Mouse (Mus musculus) CH12.LX (cell line): ENCODE results near the gene Gpr22. TPM values are rescaled to one million over a fixed set of nuclear protein-coding genes. Genes with fewer than 3 reads are reported as not detected.

Experiments
- DNase-seq: peaks from one replicate; pipeline ENCODE4 v3.0.0-alpha.2; 2013; ENCODE audit errors: extremely low read depth
- H3K27ac ChIP-seq: 2 replicates; pipeline ENCODE4 v1.5.1; 2012; ENCODE audit warnings: low read depth, mild to moderate bottlenecking, control low read depth, moderate library complexity; ENCODE audit not compliant: insufficient read depth
- H3K27me3 ChIP-seq: replicated peaks from 2 replicates; pipeline ENCODE3; 2012; ENCODE audit warnings: inconsistent platforms
- H3K36me3 ChIP-seq, 2 experiments: replicated peaks in 1 of 2; 2 replicates each; pipeline versions ENCODE3 to v1.6.1; 2012; ENCODE audit warnings: inconsistent platforms in 1 of 2, low read length in 1 of 2, mild to moderate bottlenecking in 1 of 2, mixed read lengths in 1 of 2, moderate library complexity in 1 of 2; ENCODE audit not compliant: control insufficient read depth in 1 of 2, insufficient read depth in 1 of 2
- H3K4me1 ChIP-seq, 2 experiments: 2 replicates each; pipeline ENCODE4 v1.6.1; 2012; ENCODE audit warnings: inconsistent platforms in 1 of 2, moderate library complexity in 1 of 2; ENCODE audit not compliant: insufficient read depth in 2 of 2, control insufficient read depth in 1 of 2
- H3K4me2 ChIP-seq: 2 replicates; pipeline ENCODE4 v1.6.1; 2012; ENCODE audit warnings: low read depth, mild to moderate bottlenecking, control low read depth; ENCODE audit not compliant: poor library complexity, insufficient read depth, severe bottlenecking
- H3K4me3 ChIP-seq, 3 experiments: fragments of 150-350 bp in 1 of 3; sonication (generic) in 1 of 3; replicated peaks in 1 of 3; 2 replicates each; pipeline versions ENCODE3 to v1.5.1; 2011 to 2012; ENCODE audit warnings: low read depth in 2 of 3, low read length in 2 of 3, mild to moderate bottlenecking in 2 of 3, moderate library complexity in 2 of 3, control low read depth in 1 of 3, improper control_type of control experiment in 1 of 3, inconsistent platforms in 1 of 3, mixed read lengths in 1 of 3; ENCODE audit not compliant: poor library complexity in 1 of 3
- H3K79me2 ChIP-seq: replicated peaks from 2 replicates; pipeline ENCODE4 v1.6.1; 2012; ENCODE audit warnings: mild to moderate bottlenecking, moderate library complexity; ENCODE audit not compliant: control insufficient read depth, poor library complexity, insufficient read depth, severe bottlenecking; ENCODE audit errors: extremely low read depth
- H3K9ac ChIP-seq: 2 replicates; pipeline ENCODE4 v1.6.1; 2012; ENCODE audit warnings: low read depth, mild to moderate bottlenecking, control low read depth, moderate library complexity; ENCODE audit not compliant: insufficient read depth
- H3K9me3 ChIP-seq: replicated peaks from 2 replicates; pipeline ENCODE3; 2012; ENCODE audit warnings: low read length, inconsistent platforms, mixed read lengths
- BHLHE40 ChIP-seq: IDR thresholded peaks from 2 replicates; pipeline ENCODE4 v1.6.1; 2011; ENCODE audit warnings: mild to moderate bottlenecking, low read depth, low read length, improper control_type of control experiment
- CTCF ChIP-seq, 2 experiments: IDR thresholded peaks in 1 of 2; conservative IDR thresholded peaks in 1 of 2; 2 replicates each; pipeline ENCODE4 v1.5.1; 2011 to 2012; ENCODE audit warnings: low read depth in 2 of 2, low read length in 2 of 2, improper control_type of control experiment in 1 of 2, inconsistent platforms in 1 of 2, mild to moderate bottlenecking in 1 of 2, moderate library complexity in 1 of 2
- ELF1 ChIP-seq: IDR thresholded peaks from 2 replicates; pipeline ENCODE4 v1.6.1; 2014; ENCODE audit warnings: low read depth, mild to moderate bottlenecking, inconsistent platforms, low read length, improper control_type of control experiment
- ETS1 ChIP-seq: conservative IDR thresholded peaks from 2 replicates; pipeline ENCODE4 v1.6.1; 2012; ENCODE audit warnings: low read depth, mild to moderate bottlenecking, inconsistent platforms, low read length, improper control_type of control experiment, moderate library complexity
- GABPA ChIP-seq: IDR thresholded peaks from 2 replicates; pipeline ENCODE4 v1.6.1; 2012; ENCODE audit warnings: low read depth, low read length, improper control_type of control experiment, inconsistent platforms; ENCODE audit not compliant: insufficient replicate concordance
- HCFC1 ChIP-seq: IDR thresholded peaks from 2 replicates; pipeline ENCODE4 v1.6.1; 2012; ENCODE audit warnings: low read depth, mild to moderate bottlenecking, inconsistent platforms, low read length, improper control_type of control experiment
- IRF4 ChIP-seq: IDR thresholded peaks from 2 replicates; pipeline ENCODE4 v1.6.1; 2014; ENCODE audit warnings: low read depth, mild to moderate bottlenecking, inconsistent platforms, low read length, improper control_type of control experiment
- MAFK ChIP-seq: IDR thresholded peaks from 2 replicates; pipeline ENCODE4 v1.6.1; 2011; ENCODE audit warnings: low read length, improper control_type of control experiment; ENCODE audit not compliant: insufficient replicate concordance
- MAX ChIP-seq: IDR thresholded peaks from 2 replicates; pipeline ENCODE4 v1.6.1; 2011; ENCODE audit warnings: low read length, improper control_type of control experiment
- MAZ ChIP-seq: IDR thresholded peaks from 2 replicates; pipeline ENCODE4 v1.6.1; 2012; ENCODE audit warnings: low read depth, mild to moderate bottlenecking, inconsistent platforms, low read length, improper control_type of control experiment, moderate library complexity
- MEF2A ChIP-seq: IDR thresholded peaks from 2 replicates; pipeline ENCODE4 v1.6.1; 2014; ENCODE audit warnings: low read depth, mild to moderate bottlenecking, inconsistent platforms, low read length, improper control_type of control experiment, borderline replicate concordance
- MYC ChIP-seq: IDR thresholded peaks from 2 replicates; pipeline ENCODE4 v1.6.1; 2011; ENCODE audit warnings: low read depth, mild to moderate bottlenecking, improper control_type of control experiment, low read length
- NELFE ChIP-seq: IDR thresholded peaks from 2 replicates; pipeline ENCODE4 v1.6.1; 2011; ENCODE audit warnings: low read depth, low read length, improper control_type of control experiment
- NRF1 ChIP-seq: IDR thresholded peaks from 2 replicates; pipeline ENCODE4 v1.6.1; 2014; ENCODE audit warnings: low read depth, mild to moderate bottlenecking, inconsistent platforms, low read length, improper control_type of control experiment, moderate library complexity
- PAX5 ChIP-seq: IDR thresholded peaks from 2 replicates; pipeline ENCODE4 v1.6.1; 2012; ENCODE audit warnings: low read length, inconsistent platforms, mixed read lengths
- POLR2A ChIP-seq: IDR thresholded peaks from 2 replicates; pipeline ENCODE4 v1.6.1; 2011; ENCODE audit warnings: low read depth, mild to moderate bottlenecking, improper control_type of control experiment, low read length
- POLR2AphosphoS2 ChIP-seq: IDR thresholded peaks from 2 replicates; pipeline ENCODE4 v1.6.1; 2011; ENCODE audit warnings: low read depth, low read length, improper control_type of control experiment
- RCOR1 ChIP-seq: conservative IDR thresholded peaks from 2 replicates; pipeline ENCODE4 v1.6.1; 2012; ENCODE audit warnings: low read depth, mild to moderate bottlenecking, inconsistent platforms, low read length, improper control_type of control experiment
- SMC3 ChIP-seq: IDR thresholded peaks from 2 replicates; pipeline ENCODE4 v1.6.1; 2011; ENCODE audit warnings: low read depth, low read length, improper control_type of control experiment
- TBP ChIP-seq: conservative IDR thresholded peaks from 2 replicates; pipeline ENCODE4 v1.6.1; 2011; ENCODE audit warnings: low read depth, low read length, improper control_type of control experiment
- UBTF ChIP-seq: IDR thresholded peaks from 2 replicates; pipeline ENCODE4 v1.6.1; 2012; ENCODE audit warnings: low read depth, mild to moderate bottlenecking, inconsistent platforms, low read length, improper control_type of control experiment, moderate library complexity
- ZC3H11A ChIP-seq: IDR thresholded peaks from 2 replicates; pipeline ENCODE4 v1.6.1; 2012; ENCODE audit warnings: low read depth, mild to moderate bottlenecking, inconsistent platforms, low read length, improper control_type of control experiment
- ZKSCAN1 ChIP-seq: IDR thresholded peaks from 2 replicates; pipeline ENCODE4 v1.6.1; 2012; ENCODE audit warnings: low read depth, inconsistent platforms, low read length, improper control_type of control experiment, borderline replicate concordance
- ZNF384 ChIP-seq: IDR thresholded peaks from 2 replicates; pipeline ENCODE4 v1.6.1; 2012; ENCODE audit warnings: low read depth, low read length, improper control_type of control experiment, inconsistent platforms
- dilution Hi-C: fragments of 300-500 bp; cut with MboI; formaldehyde crosslinking; loops from 2 replicates; pipeline ENCODE4 v1.14.3; 2020; ENCODE audit warnings: low sequenced_read_pairs; ENCODE audit not compliant: extremely low pct_unique_long_range_greater_than_20kb, extremely low pct_ligation_motif_present
- in situ Hi-C: fragments of 300-500 bp; cut with MboI; formaldehyde crosslinking; loops from 3 replicates; pipeline ENCODE4 v1.14.3; 2019; ENCODE audit warnings: low sequenced_read_pairs, low pct_ligation_motif_present, low pct_unique_long_range_greater_than_20kb, mixed read lengths
- polyA plus RNA-seq: library from polyadenylated mRNA; unstranded; fragments of >175 nt; gene quantifications from 2 replicates; pipeline ENCODE4 v1.2.1, GENCODE M21; 2012; ENCODE audit warnings: low read depth; ENCODE audit not compliant: insufficient read length
- total RNA-seq, 2 experiments: library from RNA; depleted of rRNA; stranded (reverse); fragments of 300-350 nt in 1 of 2; fragments of >200 nt in 1 of 2; gene quantifications; 2 replicates each; pipeline ENCODE4 v1.2.3; 2012 to 2014

Gpr22 gene
- total and polyA plus RNA-seq, 3 experiments = not detected

DNA sequence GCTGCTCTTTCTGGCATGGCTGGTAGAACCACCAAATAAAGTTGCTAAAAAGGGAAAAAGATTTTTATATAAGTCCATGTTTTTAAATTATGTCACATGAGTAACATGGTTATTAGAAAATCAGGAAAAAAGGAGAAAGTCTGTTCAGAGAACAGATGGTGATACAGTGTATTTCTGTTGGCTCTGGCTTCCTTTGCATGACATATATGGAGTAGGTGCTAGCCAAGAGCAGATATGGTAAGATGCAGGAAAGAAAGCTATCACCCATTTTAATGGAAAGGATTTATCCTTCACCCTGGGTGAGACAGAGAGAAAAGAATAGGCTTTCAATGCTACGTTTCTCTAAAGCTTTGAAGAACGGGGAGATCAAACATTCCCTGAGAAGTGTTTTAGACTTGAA, 40.7 kb upstream of the Gpr22 start:
- Histone ChIP-seq H3K4me1 (peaks cover 0 to 13% of the 10 kb centered on the region in 2 experiments; a peak in 2 of 4 replicates), H3K9me3 (no peaks in the 10 kb centered on the region), H3K9ac (no peak overlapping the region), H3K27ac (no peak overlapping the region), H3K36me3 (peaks cover 0 to 2% of the 10 kb centered on the region in 2 experiments), H3K4me2 (no peak overlapping the region), H3K79me2 (no peaks in the 10 kb centered on the region), H3K4me3 (no peak overlapping the region), H3K27me3 (no peaks in the 10 kb centered on the region)
- no peak for DNase-seq
- in situ Hi-C loops = no loop called here
- no peak for TF ChIP-seq ELF1
- no peak for TF ChIP-seq MAZ
- no peak for TF ChIP-seq NELFE
- dilution Hi-C loops = no loop called here

DNA sequence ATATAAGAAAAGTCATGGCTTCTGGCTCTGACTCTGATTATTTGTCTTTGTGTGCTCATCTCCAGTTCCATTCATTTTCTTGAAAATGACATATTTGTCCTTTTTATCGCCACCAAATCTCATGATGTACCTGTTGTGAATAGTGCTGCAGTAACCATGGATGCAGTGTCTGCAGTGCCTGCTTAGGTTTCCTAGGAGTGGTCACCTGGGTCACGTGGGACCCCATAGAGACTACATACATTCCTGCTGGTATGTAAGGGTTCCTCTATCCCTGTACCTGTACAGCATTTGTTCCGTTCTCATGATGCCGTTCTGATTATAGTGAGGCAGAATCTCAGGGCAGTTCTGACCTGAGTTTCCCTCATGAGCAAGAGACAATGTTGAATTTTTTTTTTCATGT, 36.1 kb upstream of the Gpr22 start:
- no peaks in the 10 kb centered on the region for H3K27me3 ChIP-seq
- no peak for DNase-seq
- H3K4me1 ChIP-seq = no peaks in the 10 kb centered on the region
- H3K9me3 ChIP-seq = no peaks in the 10 kb centered on the region
- H3K79me2 ChIP-seq = no peaks in the 10 kb centered on the region
- H3K9ac ChIP-seq = no peak overlapping the region
- TF ChIP-seq MAX = no peak
- TF ChIP-seq POLR2A = no peak
- TF ChIP-seq BHLHE40 = no peak
- no peak for TF ChIP-seq CTCF (conservative IDR thresholded peaks at IDR 0.05 in 1 of 2, IDR thresholded peaks at IDR 0.05 in 1 of 2; ENCODE audit: low read depth in 2 of 2, low read length in 2 of 2)
- TF ChIP-seq ZC3H11A = no peak
- TF ChIP-seq GABPA = no peak
- TF ChIP-seq MYC = no peak
- TF ChIP-seq IRF4 = no peak
- TF ChIP-seq MEF2A = no peak
- no peak overlapping the region for H3K4me2 ChIP-seq
- in situ Hi-C loops = no loop called here
- no peak overlapping the region for H3K4me3 ChIP-seq
- no peak overlapping the region for H3K27ac ChIP-seq
- peaks cover 0 to 12% of the 10 kb centered on the region in 2 experiments for H3K36me3 ChIP-seq
- dilution Hi-C loops = no loop called here

DNA sequence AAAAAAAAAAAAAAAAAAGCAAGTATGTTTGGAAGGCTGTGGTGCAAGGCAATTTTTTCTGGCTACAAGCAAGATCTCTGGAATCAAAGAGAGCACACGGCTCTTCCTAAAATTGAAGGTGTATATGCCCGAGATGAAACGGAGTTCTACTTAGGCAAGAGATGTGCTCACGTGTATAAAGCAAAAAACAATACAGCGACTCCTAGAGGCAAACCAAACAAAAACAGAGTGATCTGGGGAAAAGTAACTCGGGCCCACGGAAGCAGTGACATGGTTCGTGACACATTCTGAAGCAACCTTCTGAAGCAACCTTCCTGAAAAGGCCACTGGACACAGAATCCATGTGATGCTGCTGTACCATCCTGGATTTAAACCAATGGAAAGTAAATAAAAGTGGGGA, 33.6 kb upstream of the Gpr22 start:
- Histone ChIP-seq H3K9me3 (no peaks in the 10 kb centered on the region), H3K4me3 (no peak overlapping the region), H3K4me2 (no peak overlapping the region), H3K27me3 (no peaks in the 10 kb centered on the region), H3K9ac (no peak overlapping the region), H3K79me2 (peaks cover 2% of the 10 kb centered on the region; the same call in 1 of the 2 replicates), H3K36me3 (peaks cover 0 to 18% of the 10 kb centered on the region in 2 experiments), H3K4me1 (no peaks in the 10 kb centered on the region)
- in situ Hi-C loops = no loop called here
- DNase-seq = no peak
- dilution Hi-C loops = no loop called here
- TF ChIP-seq NELFE (no peak), ZKSCAN1 (no peak), MYC (no peak), BHLHE40 (no peak), MAFK (no peak), SMC3 (no peak), ZC3H11A (no peak), TBP (no peak), NRF1 (no peak), CTCF (conservative IDR thresholded peaks at IDR 0.05 in 1 of 2, IDR thresholded peaks at IDR 0.05 in 1 of 2; ENCODE audit: low read depth in 2 of 2, low read length in 2 of 2) (no peak), GABPA (no peak), ETS1 (no peak), PAX5 (no peak), MAX (no peak), ZNF384 (no peak), UBTF (no peak), RCOR1 (no peak), POLR2AphosphoS2 (no peak), POLR2A (no peak), HCFC1 (no peak)
- TF ChIP-seq, all 38 proteins: peak for 0
- no peak overlapping the region for H3K27ac ChIP-seq
